Comparison of ENCODE assay signal across 8 mouse cellular contexts in the genomic region with DNA sequence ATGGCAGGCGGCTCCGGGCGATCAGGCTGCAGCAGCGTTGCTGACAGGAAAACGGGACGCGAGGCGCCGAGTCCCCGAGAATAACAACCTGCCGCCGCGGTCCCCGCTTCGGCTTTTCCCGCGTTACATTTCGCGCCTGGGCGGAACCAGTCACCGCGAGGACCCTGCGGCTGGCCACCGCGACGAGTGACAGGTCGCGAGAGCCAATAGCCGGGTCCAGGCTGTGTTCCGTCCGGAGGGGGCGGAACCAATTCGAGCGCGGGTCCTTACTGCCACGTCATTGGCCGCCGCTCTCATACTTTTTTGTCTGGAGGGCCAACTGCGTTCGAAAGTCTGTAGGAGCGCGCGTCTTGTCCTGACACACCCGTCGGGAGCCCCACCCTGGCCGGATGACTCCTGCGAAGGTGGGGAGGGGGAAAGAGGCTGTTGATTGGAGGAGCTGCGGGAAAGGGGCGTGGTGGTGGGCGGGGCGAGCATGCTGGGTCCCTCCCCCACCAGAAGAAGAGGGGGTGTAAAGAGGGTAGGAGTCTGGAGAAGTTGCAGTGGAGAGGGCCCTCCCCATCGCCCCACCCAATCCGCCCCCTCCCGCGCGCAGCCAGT. TPM values are rescaled to one million over a fixed set of nuclear protein-coding genes. Genes with fewer than 3 reads are reported as not detected.
DNase-seq lines count a peak whose midpoint lies in the region; ATAC-seq and TF ChIP-seq lines count a peak whose summit lies in the region.

A gene (minus strand): TSS at position 120 of the 600 bp plus-strand sequence.

- no peaks in the 10 kb centered on the region for H3K9me3 ChIP-seq in embryonic facial prominence, embryonic 15.5 days (replicated peaks)
- no peaks in the 10 kb centered on the region for H3K9me3 ChIP-seq in limb, embryonic 14.5 days (ENCODE audit: control insufficient read depth, low read length)
- no peaks in the 10 kb centered on the region for H3K9me3 ChIP-seq in midbrain, postnatal 0 days (ENCODE audit: low read length)

- H3K36me3 ChIP-seq in embryonic facial prominence, embryonic 15.5 days, result no peaks in the 10 kb centered on the region
- H3K36me3 ChIP-seq in limb, embryonic 14.5 days (ENCODE audit: control insufficient read depth, insufficient read depth, low read length), result no peaks in the 10 kb centered on the region
- H3K36me3 ChIP-seq in midbrain, postnatal 0 days (ENCODE audit: insufficient read depth, low read length), result no peaks in the 10 kb centered on the region

- WGBS in bone marrow, adult 2 months, result under 1% methylated on average over 53 of the region's 56 CpGs
- WGBS in embryonic facial prominence, embryonic 15.5 days, result under 1% methylated on average over 56 of the region's 56 CpGs
- under 1% methylated on average over 55 of the region's 56 CpGs for WGBS in limb, embryonic 14.5 days
- WGBS in midbrain, postnatal 0 days, result under 1% methylated on average over 48 of the region's 56 CpGs

- no peak for TF ChIP-seq CTCF in bone marrow, adult 2 months (IDR thresholded peaks at IDR 0.05; ENCODE audit: control insufficient read depth, insufficient read depth, low read length)
- 0 out of 2 replicates have a peak, but pooled peaks have one; percentile 7 for TF ChIP-seq CTCF in midbrain, postnatal 0 days (IDR thresholded peaks at IDR 0.05)

- peak within 1 kb of the TSS; percentile 97 for H3K4me2 ChIP-seq in embryonic facial prominence, embryonic 15.5 days (replicated peaks)
- peak within 1 kb of the TSS; percentile 85 for H3K4me2 ChIP-seq in limb, embryonic 14.5 days (replicated peaks; ENCODE audit: low read depth, low read length, severe bottlenecking)
- H3K4me2 ChIP-seq in midbrain, postnatal 0 days (ENCODE audit: low read depth, low read length, poor library complexity, severe bottlenecking), result peak within 1 kb of the TSS; percentile 96

- peak within 1 kb of the TSS; percentile 89 for H3K4me3 ChIP-seq in bone marrow, adult 2 months (replicated peaks; ENCODE audit: control insufficient read depth, low read depth, low read length)
- peak within 1 kb of the TSS; percentile 93 for H3K4me3 ChIP-seq in embryonic facial prominence, embryonic 15.5 days (replicated peaks)
- H3K4me3 ChIP-seq in limb, embryonic 14.5 days (replicated peaks; ENCODE audit: low read length), result peak within 1 kb of the TSS; percentile 89
- peak within 1 kb of the TSS; percentile 74 for H3K4me3 ChIP-seq in midbrain, postnatal 0 days (ENCODE audit: low read depth, low read length)

- peak within 1 kb of the TSS; percentile 96 for H3K27ac ChIP-seq in bone marrow, adult 2 months (ENCODE audit: control insufficient read depth, insufficient read depth, low read depth, low read length, poor library complexity)
- peak within 1 kb of the TSS; percentile 91 for H3K27ac ChIP-seq in embryonic facial prominence, embryonic 15.5 days (replicated peaks)
- peak within 1 kb of the TSS; percentile 85 for H3K27ac ChIP-seq in limb, embryonic 14.5 days (replicated peaks; ENCODE audit: low read depth, low read length)
- peak within 1 kb of the TSS; percentile 32; the same call in 1 of the 2 replicates for H3K27ac ChIP-seq in midbrain, postnatal 0 days (ENCODE audit: low read depth, low read length)

- peak; percentile 97 for ATAC-seq in embryonic facial prominence, embryonic 15.5 days (ENCODE audit: insufficient number of reproducible peaks, low FRiP score, low TSS enrichment, low read depth)
- peak; percentile 94 for ATAC-seq in limb, embryonic 14.5 days (ENCODE audit: low FRiP score, low read depth)
- peak; percentile 98 for ATAC-seq in midbrain, postnatal 0 days (ENCODE audit: low FRiP score)

- TF ChIP-seq POLR2A in bone marrow, adult 2 months (IDR thresholded peaks at IDR 0.05; ENCODE audit: borderline replicate concordance, control insufficient read depth, low read depth, low read length), result peak; percentile 60; the same call in 1 of the 2 replicates
- 0 out of 2 replicates have a peak, but pooled peaks have one; percentile 48 for TF ChIP-seq POLR2A in limb, embryonic 14.5 days (IDR thresholded peaks at IDR 0.05; ENCODE audit: borderline replicate concordance, extremely low read depth, insufficient read depth, insufficient read length)

- H3K27me3 ChIP-seq in embryonic facial prominence, embryonic 15.5 days, result no peaks in the 10 kb centered on the region
- no peaks in the 10 kb centered on the region for H3K27me3 ChIP-seq in limb, embryonic 14.5 days (ENCODE audit: control insufficient read depth, insufficient read depth, low read length)
- H3K27me3 ChIP-seq in midbrain, postnatal 0 days (ENCODE audit: insufficient read depth, low read length), result no peaks in the 10 kb centered on the region

- peaks cover 2% of the 10 kb centered on the region for H3K4me1 ChIP-seq in bone marrow, adult 2 months (ENCODE audit: control insufficient read depth, insufficient read depth, low read length)
- H3K4me1 ChIP-seq in embryonic facial prominence, embryonic 15.5 days, result peaks cover 27% of the 10 kb centered on the region
- H3K4me1 ChIP-seq in limb, embryonic 14.5 days (ENCODE audit: control insufficient read depth, insufficient read depth, low read length), result peaks cover 17% of the 10 kb centered on the region
- no peaks in the 10 kb centered on the region for H3K4me1 ChIP-seq in midbrain, postnatal 0 days (ENCODE audit: insufficient read depth, low read length)

- peak; percentile 100 for DNase-seq in 416B (ENCODE audit: low read depth)
- DNase-seq in heart, adult 8-10 months (ENCODE audit: low spot score), result peak; percentile 98
- DNase-seq in kidney, adult 9 months, result peak; percentile 99
- peak; percentile 99 for DNase-seq in limb, embryonic 14.5 days (ENCODE audit: low spot score)
- peak; percentile 98 for DNase-seq in midbrain, postnatal 0 days (ENCODE audit: low spot score)
- peak; percentile 95 to 96 for DNase-seq in spleen, postnatal 14 days (ENCODE audit: low spot score in 2 of 2)

- peak within 1 kb of the TSS; percentile 60 for H3K9ac ChIP-seq in embryonic facial prominence, embryonic 15.5 days
- peak within 1 kb of the TSS; percentile 69 for H3K9ac ChIP-seq in limb, embryonic 14.5 days (ENCODE audit: low read depth, low read length, severe bottlenecking)
- H3K9ac ChIP-seq in midbrain, postnatal 0 days (replicated peaks; ENCODE audit: low read length, poor library complexity, severe bottlenecking), result peak within 1 kb of the TSS; percentile 65

RNA-seq across cellular contexts. Expression of the gene that starts here (rescaled TPM):
- 19.3 and 24.3 TPM in 2 replicates for polyA plus RNA-seq in bone marrow, adult 2 months (2011; ENCODE audit: insufficient read depth, insufficient read length, low replicate concordance, missing spikeins)
- polyA plus RNA-seq in embryonic facial prominence, embryonic 15.5 days (2015; fragmentation: Nextera tagmentation; extraction: Ambion mirVana), result 18.0 and 18.8 TPM in 2 replicates
- total RNA-seq in heart, adult 8-10 months (2022), result 10 to 100 TPM; 22.3 to 23.6 (median 22.8) TPM
- polyA plus RNA-seq in limb, embryonic 14.5 days (2012; rRNA removed), result 14.2 and 17.2 TPM in 2 replicates
- 20.2 and 21.0 TPM in 2 replicates for polyA plus RNA-seq in limb, embryonic 14.5 days (2014; fragmentation: Nextera tagmentation; extraction: Ambion mirVana)
- total RNA-seq in midbrain, postnatal 0 days (2014; rRNA removed), result 7.1 and 8.6 TPM in 2 replicates
- 3.3 and 3.4 TPM in 2 replicates for polyA plus RNA-seq in midbrain, postnatal 0 days (2015; fragmentation: Nextera tagmentation; extraction: Ambion mirVana)

Comparison
In these comparisons a context has a peak if more than half of its experiments do, and no peak if none do; other contexts are left out.
1. Peak in every context shown above with its lines: DNase-seq, ATAC-seq, H3K4me3 ChIP-seq and H3K27ac ChIP-seq.
2. H3K27ac ChIP-seq: peak in every context shown above with its lines; median percentile 96 in bone marrow, adult 2 months; 91 in embryonic facial prominence, embryonic 15.5 days; 85 in limb, embryonic 14.5 days; 32 in midbrain, postnatal 0 days.